Mouse (Mus musculus): Measurements from ENCODE around the gene Cmip. TPM values are rescaled to one million over a fixed set of nuclear protein-coding genes. Genes with fewer than 3 reads are reported as not detected.

Cmip gene
- polyA plus RNA-seq, 1 experiment = 38.4 TPM

GRCm38 (mm10) chr8:117347556-117347955 is 90.7 kb downstream of the Cmip start:
- DNase-seq (ENCODE audit: low read depth) = no peak

DNA sequence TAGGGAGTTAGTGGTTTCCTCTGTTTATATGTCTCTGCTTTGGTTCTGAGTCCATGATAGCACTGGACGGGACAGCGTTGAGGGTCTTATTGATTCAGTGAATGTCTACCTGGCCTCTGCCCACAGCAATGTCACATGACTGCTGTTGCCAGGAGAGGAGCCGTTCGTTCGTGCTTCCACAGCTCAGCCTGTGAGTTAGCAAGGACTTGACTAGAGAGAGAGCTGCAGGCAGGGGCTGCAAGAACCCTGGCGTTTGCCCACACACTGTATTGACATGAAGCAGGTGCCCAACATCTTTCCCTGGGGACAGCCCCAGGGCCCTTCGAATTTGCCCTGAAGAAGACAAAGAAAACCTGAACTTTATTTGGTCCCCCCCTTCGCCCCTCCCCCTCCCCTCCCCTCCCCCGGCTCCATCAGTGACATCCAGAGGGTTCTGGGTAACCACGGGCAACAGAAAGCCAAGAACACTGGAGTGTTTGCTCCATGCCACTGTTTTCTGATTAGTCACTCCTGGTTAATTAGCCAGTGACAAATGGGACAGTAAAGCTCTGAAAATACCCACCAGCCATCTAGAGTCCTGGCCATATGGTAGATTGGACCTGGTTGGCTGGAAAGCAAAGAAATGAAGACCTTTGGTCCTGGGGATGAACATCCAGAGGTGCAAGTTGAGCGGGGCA is 92.0 kb downstream of the Cmip start:
- DNase-seq (ENCODE audit: low read depth) = no peak

DNA sequence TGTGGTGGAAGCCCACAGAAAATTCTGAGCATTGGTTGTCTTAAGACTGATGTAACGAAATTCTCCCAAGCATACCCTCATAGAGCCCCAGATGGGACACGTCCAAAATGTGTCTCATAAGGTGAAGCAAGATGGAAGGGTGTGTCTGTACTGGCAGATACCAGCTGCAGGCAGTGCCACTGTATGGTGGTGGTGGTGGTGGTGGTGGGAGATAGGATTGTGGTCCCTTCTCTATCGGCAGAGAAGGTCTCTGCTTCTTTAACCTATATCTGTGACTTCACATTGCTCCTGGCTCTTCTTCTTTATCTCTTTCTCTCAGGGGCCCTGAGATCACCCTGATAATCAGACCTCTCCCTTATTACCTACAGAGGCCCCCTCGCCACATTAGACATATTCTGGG is 92.7 kb downstream of the Cmip start:
- no peak for DNase-seq (ENCODE audit: low read depth)

- DNase-seq (ENCODE audit: low read depth) = no peak
These were observed 95.2 kb downstream of the Cmip start for GRCm38 (mm10) chr8:117352098-117352497.

- no peak for DNase-seq (ENCODE audit: low read depth)
These were observed 98.4 kb downstream of the Cmip start for GRCm38 (mm10) chr8:117355111-117355831.

DNA sequence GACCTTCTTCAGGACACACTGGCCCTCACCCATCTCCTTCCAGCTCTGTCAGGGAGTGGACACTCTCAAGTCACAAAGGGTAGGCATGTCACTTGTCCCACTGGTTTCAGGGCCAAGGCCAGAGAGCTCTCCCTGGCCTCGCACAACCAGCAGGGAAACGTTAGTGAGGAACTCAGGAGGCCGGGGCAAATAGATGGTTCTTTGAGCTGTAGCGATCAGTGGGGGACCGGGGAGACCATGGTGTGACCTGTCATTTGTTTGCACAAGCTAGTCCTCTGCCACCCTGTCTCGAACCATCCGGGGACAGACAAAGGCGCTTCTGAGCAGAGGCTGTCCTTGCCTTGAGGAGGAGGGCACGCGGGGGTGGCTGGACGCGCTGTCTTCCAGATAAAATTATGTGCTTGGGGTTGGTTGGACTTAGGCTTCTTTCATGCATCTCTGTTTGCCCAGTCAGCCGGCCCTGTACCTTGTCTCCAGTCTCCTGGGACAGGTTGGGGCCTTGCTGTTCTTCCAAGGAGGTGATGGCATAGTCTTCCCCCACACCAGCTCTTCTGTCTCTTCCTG is 99.3 kb downstream of the Cmip start:
- DNase-seq (ENCODE audit: low read depth) = no peak

GRCm38 (mm10) chr8:117357491-117358467 is 100.9 kb downstream of the Cmip start:
- no peak for DNase-seq (ENCODE audit: low read depth)

DNA sequence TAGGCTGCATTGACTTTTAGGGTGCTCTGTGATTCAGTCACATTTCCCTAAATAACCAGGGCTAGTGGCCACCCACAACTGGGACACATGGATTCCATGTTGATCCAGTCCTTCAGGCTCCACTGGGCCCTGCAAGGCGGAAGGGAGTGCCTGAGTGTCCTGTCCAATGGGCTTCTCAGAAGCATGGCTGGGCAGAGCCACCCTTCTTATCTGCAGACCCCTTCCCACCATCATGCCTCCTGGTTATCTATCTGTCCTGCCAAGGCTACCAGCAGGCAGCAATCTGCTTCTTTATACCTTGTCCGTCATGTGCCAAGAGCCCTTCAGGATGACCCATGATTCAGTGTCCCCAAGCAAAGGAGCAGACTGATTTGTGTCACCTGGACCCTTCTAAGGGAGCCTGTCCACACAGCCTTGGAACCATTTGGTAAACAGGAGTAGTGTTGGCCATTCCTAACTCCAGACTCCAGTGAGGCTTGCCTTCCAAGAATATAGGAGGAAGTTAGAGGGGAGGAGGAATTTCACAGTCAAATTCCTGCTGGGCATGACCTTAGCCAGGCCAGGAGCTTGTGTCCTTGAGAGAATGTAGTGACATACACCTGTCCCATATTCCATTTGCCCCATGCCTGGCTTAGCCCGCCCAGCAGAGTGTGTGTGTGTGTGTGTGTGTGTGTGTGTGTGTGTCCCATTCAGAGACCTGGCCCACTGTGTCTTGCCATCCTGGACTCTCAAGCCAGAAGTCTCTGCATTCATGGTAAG is 103.5 kb downstream of the Cmip start:
- DNase-seq (ENCODE audit: low read depth) = no peak

- DNase-seq (ENCODE audit: low read depth) = no peak
These were observed 105.0 kb downstream of the Cmip start for GRCm38 (mm10) chr8:117361595-117362437.

- DNase-seq (ENCODE audit: low read depth) = no peak
These were observed 105.5 kb downstream of the Cmip start for GRCm38 (mm10) chr8:117362438-117362726.

GRCm38 (mm10) chr8:117363291-117363690 is 106.4 kb downstream of the Cmip start:
- no peak for DNase-seq (ENCODE audit: low read depth)

DNA sequence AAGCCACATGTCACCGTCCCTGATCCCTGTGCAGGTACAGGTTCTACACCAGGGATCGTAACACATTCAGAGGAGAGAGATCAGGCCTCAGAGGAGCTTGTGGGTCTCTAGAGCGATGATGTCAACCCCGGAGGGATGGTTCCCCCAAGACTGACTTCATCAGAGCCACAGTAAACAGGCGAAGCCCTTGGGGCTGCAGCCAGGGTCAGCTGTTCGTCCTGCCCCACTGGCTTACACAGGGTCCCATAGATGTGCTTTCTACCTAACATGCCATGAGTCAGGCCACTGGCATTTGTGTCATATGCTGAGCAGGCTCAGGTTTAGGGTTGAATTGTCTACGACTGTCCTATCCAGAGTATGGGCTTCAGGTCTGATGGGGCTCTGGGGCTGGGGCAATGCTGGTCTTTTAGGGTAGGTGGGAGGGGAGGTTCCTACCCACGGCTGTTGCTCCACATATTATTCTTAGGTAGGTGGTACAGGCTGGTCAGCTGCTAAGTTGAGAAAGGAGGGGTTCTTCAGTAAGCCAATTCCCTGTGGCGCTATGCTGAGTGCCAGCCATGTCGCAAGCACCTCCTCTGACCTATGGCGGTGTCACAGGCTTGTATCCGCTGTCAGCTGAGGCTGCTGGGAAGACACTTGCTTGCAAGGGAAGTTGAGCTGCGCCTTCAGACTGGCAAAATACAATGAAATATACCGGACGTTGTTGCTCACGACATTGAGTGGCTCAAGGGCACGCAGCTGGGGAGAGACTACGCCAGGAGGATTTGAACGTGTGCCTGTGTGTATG is 107.7 kb downstream of the Cmip start:
- no peak for DNase-seq (ENCODE audit: low read depth)

GRCm38 (mm10) chr8:117366475-117366874 is 109.6 kb downstream of the Cmip start:
- no peak for DNase-seq (ENCODE audit: low read depth)

DNA sequence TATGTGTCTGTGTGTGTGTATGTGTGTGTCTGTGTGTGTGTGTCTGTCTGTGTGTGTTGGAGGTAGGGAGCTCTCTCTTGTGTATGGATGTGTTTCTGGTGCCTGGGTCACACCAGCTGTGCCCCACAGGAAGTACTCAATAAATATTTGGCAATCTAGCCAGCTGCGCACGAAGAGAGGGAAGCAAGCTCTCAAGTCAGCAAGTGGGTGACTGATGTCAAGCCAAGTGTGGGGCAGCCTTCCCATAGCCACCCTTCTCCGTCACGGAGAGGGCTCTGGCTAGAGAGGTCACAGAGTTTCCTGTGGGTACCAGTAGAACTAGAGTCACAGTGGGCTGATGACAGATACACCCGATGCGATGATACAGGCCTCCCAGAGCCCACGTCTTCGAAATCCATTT is 110.6 kb downstream of the Cmip start:
- no peak for DNase-seq (ENCODE audit: low read depth)

GRCm38 (mm10) chr8:117368781-117369180 is 111.9 kb downstream of the Cmip start:
- no peak for DNase-seq (ENCODE audit: low read depth)

- no peak for DNase-seq (ENCODE audit: low read depth)
These were observed 113.1 kb downstream of the Cmip start for GRCm38 (mm10) chr8:117370009-117370408.

DNA sequence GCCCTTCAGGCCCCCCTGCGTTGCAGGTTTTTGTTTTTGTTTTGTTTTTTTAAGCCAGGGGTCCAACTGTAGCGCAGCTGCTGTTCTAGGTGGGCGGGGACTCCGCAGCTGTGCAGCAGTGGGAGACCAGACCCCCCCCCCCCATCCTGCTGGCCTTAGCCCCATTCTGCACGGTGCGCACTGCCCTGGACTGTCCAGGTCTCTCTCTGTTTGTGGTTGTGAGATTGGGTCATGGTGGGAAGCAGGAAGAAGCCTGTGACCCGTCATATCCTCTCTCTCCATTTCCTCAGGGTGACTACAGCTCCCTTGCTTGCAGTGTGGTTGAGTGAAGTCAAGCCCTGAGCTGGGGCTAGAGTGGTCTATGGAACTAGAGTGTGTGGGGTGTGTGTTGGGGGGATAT is 114.3 kb downstream of the Cmip start:
- no peak for DNase-seq (ENCODE audit: low read depth)

DNA sequence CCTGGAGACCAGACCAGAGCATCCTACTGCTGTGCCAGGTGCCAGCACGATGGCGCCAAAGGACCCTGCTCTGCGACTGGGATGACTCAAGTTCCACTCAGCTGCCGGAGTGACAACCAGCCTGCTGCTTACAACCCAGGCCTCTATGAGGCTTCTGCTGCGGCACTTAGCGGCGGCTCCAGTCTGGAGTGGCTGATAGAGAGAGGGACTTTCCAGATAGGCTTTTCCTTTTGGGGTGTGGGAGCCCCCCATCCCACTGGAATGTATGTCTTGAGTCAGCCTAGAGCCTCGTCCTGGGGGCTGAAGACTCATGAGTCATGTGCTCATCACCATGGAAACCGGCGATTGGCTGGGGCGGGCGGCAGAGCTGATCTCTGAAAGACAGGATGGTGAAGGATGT is 115.2 kb downstream of the Cmip start:
- DNase-seq (ENCODE audit: low read depth) = no peak

DNA sequence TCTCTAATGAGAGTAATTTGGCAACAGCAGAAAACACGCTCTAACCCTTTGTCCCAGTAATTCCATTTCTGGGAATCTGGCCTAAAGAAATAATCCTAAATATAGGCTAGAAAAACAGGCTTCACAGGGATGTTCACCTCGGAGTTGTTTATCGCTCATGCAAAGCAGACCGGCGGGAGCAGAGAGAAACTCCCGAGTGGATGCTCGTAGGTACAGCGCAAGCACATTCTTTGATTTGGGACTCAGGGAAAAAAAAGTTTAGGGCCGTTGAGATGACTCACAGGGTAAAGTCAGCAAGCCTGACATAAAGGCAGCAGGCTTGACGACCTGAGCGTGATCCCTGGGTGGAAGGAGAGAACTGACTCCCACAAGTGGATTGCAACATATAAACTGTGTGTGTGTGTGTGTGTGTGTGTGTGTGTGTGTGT is 116.2 kb downstream of the Cmip start:
- peak; percentile 96 for DNase-seq (ENCODE audit: low read depth)

- no peak for DNase-seq (ENCODE audit: low read depth)
These were observed 117.2 kb downstream of the Cmip start for GRCm38 (mm10) chr8:117374087-117374486.

Measured in gonadal fat pad, adult 2 months (tissue).